Mouse (Mus musculus): ENCODE data around the gene Efhd2. TPM values are rescaled to one million over a fixed set of nuclear protein-coding genes. Genes with fewer than 3 reads are reported as not detected.

The Efhd2 gene
- total and polyA plus RNA-seq, 2 experiments from 2014 or later = 38.8 to 49.0 TPM

DNA sequence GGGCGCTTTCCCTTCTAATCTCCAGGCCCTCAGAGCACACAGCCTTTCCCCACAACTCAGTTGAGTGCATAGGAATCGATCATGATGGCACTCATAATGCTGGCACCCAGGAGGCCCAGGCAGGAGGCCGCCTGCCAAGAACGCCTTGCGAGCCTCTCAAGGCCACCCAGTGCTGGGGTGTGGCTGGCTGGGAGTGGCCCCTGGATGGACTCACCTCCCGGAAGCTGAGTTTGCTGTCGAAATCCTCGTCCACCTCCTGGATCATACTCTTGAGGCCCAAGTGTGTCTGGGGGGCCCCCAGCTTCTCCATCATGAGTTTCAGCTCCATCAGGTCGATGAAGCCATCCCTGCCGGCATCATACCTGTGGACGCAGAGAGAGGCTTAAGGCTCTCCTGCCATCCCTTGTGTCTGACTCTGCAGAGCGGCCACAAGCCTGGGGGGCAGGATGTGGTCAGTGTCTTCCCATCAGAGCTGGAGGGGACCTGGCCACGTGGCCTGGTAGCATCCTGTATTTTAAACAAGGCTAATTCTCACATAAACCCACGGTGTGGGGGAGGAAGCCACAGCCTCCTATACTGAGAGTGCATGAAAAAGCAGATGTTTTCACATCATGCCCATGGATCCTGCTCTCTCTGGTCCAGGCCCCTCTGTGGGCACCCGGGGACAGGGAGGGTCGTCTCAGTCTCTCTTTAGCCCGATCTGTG is 13.0 kb downstream of the Efhd2 start:
- no peak for DNase-seq (ENCODE audit: low spot score)
- TF ChIP-seq CTCF (IDR thresholded peaks at IDR 0.05) = no peak
- Histone ChIP-seq H3K9me3 (ENCODE audit: low read length) (no peaks in the 10 kb centered on the region), H3K27ac (ENCODE audit: low read depth, low read length) (no peak overlapping the region), H3K4me2 (ENCODE audit: low read depth, low read length, poor library complexity, severe bottlenecking) (no peak overlapping the region), H3K4me3 (ENCODE audit: low read depth, low read length) (no peak overlapping the region), H3K4me1 (ENCODE audit: insufficient read depth, low read length) (peaks cover 1% of the 10 kb centered on the region; the same call in 1 of the 2 replicates), H3K9ac (replicated peaks; ENCODE audit: low read length, poor library complexity, severe bottlenecking) (no peak overlapping the region), H3K27me3 (ENCODE audit: insufficient read depth, low read length) (no peaks in the 10 kb centered on the region), H3K36me3 (ENCODE audit: insufficient read depth, low read length) (peaks cover 17% of the 10 kb centered on the region)
- no peak for ATAC-seq (ENCODE audit: low FRiP score)
- WGBS = 89% methylated on average over 17 of the region's 17 CpGs

DNA sequence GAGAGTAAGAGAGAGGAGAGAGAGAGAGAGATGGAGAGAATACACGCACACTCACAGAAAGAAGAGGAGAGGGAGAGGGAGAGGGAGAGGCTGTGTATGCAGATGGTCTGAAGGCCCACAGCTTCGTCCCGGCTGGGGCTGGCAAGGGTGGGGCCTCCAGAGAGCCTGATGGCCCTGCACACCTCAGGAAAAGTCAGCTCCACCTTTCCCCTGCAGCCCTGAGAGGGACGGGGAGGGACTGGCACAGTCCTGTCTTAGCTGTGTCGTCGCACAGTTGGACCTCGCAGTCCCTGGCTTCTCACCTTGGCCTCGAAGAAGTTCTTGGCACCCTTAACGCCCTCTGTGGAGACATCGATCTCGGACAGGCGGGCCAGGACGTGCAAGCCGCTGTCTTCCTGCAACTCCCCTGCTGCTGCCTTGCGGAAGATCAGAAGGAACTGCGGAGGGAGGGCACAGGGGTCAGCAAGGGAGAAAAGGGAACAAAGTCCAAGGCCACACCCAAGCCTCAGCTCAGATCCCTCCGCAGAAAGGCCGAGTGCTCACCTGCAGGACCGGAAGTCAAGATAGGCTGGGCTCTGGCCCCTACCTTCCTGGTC is 14.4 kb downstream of the Efhd2 start:
- Histone ChIP-seq H3K36me3 (ENCODE audit: insufficient read depth, low read length) (peaks cover 17% of the 10 kb centered on the region), H3K4me2 (ENCODE audit: low read depth, low read length, poor library complexity, severe bottlenecking) (no peak overlapping the region), H3K9ac (replicated peaks; ENCODE audit: low read length, poor library complexity, severe bottlenecking) (no peak overlapping the region), H3K4me1 (ENCODE audit: insufficient read depth, low read length) (no peaks in the 10 kb centered on the region), H3K27ac (ENCODE audit: low read depth, low read length) (no peak overlapping the region), H3K4me3 (ENCODE audit: low read depth, low read length) (no peak overlapping the region), H3K27me3 (ENCODE audit: insufficient read depth, low read length) (no peaks in the 10 kb centered on the region), H3K9me3 (ENCODE audit: low read length) (no peaks in the 10 kb centered on the region)
- TF ChIP-seq CTCF (IDR thresholded peaks at IDR 0.05) = no peak
- ATAC-seq (ENCODE audit: low FRiP score) (no peak), DNase-seq (ENCODE audit: low spot score) (no peak)
- WGBS = 67% methylated on average over 19 of the region's 19 CpGs

DNA sequence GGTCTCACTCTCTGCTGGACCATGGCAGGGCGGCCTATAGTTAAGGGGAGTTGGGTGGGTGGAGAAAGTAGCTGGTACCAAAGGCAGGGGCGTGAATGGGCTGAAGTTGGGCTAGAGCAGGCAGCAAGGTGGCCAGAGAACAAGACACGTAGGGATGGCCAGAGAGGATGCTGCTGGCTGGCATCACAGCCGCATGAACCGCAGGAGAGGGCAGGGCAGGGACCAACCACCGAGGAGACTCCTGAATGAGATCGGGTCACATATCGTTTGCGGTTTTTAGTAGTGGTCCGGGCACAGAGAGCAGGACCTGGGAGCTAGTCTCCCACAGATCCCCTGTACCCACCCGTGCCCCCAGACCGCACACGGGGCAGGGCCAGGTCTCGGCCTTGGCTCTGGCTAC is 15.4 kb downstream of the Efhd2 start:
- no peaks in the 10 kb centered on the region for H3K27me3 ChIP-seq (ENCODE audit: insufficient read depth, low read length)
- peaks cover 17% of the 10 kb centered on the region for H3K36me3 ChIP-seq (ENCODE audit: insufficient read depth, low read length)
- no peak overlapping the region for H3K4me3 ChIP-seq (ENCODE audit: low read depth, low read length)
- no peak overlapping the region for H3K27ac ChIP-seq (ENCODE audit: low read depth, low read length)
- H3K4me1 ChIP-seq (ENCODE audit: insufficient read depth, low read length) = no peaks in the 10 kb centered on the region
- H3K4me2 ChIP-seq (ENCODE audit: low read depth, low read length, poor library complexity, severe bottlenecking) = no peak overlapping the region
- no peaks in the 10 kb centered on the region for H3K9me3 ChIP-seq (ENCODE audit: low read length)
- no peak for ATAC-seq (ENCODE audit: low FRiP score)
- DNase-seq (ENCODE audit: low spot score) = no peak
- 95% methylated on average over 13 of the region's 14 CpGs for WGBS
- TF ChIP-seq CTCF (IDR thresholded peaks at IDR 0.05) = no peak
- no peak overlapping the region for H3K9ac ChIP-seq (replicated peaks; ENCODE audit: low read length, poor library complexity, severe bottlenecking)

DNA sequence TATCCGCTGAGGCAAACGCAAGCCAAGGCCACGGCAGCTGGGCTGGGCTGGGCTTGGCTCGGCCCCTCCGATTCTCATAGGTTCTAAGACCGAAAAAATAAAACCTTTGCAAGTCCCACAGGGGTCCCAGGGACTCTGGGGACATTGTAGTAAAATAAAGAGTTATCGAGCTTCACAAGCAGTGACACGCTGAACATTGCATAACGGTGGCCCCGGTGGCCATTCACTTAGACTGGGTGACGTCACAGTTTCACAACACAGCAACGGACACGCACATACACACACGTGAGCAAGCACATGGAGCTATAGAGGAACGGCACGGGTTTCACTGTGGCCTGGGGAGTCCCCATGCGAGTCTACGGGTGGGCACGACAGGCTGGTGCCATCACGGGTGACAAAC is 16.2 kb downstream of the Efhd2 start:
- WGBS = 87% methylated on average over 20 of the region's 20 CpGs
- H3K27me3 ChIP-seq (ENCODE audit: insufficient read depth, low read length) = no peaks in the 10 kb centered on the region
- no peak overlapping the region for H3K27ac ChIP-seq (ENCODE audit: low read depth, low read length)
- no peaks in the 10 kb centered on the region for H3K4me1 ChIP-seq (ENCODE audit: insufficient read depth, low read length)
- TF ChIP-seq CTCF (IDR thresholded peaks at IDR 0.05) = no peak
- no peak for ATAC-seq (ENCODE audit: low FRiP score)
- no peak overlapping the region for H3K4me3 ChIP-seq (ENCODE audit: low read depth, low read length)
- H3K4me2 ChIP-seq (ENCODE audit: low read depth, low read length, poor library complexity, severe bottlenecking) = no peak overlapping the region
- H3K36me3 ChIP-seq (ENCODE audit: insufficient read depth, low read length) = peaks cover 17% of the 10 kb centered on the region
- no peak for DNase-seq (ENCODE audit: low spot score)
- H3K9ac ChIP-seq (replicated peaks; ENCODE audit: low read length, poor library complexity, severe bottlenecking) = no peak overlapping the region
- H3K9me3 ChIP-seq (ENCODE audit: low read length) = no peaks in the 10 kb centered on the region

DNA sequence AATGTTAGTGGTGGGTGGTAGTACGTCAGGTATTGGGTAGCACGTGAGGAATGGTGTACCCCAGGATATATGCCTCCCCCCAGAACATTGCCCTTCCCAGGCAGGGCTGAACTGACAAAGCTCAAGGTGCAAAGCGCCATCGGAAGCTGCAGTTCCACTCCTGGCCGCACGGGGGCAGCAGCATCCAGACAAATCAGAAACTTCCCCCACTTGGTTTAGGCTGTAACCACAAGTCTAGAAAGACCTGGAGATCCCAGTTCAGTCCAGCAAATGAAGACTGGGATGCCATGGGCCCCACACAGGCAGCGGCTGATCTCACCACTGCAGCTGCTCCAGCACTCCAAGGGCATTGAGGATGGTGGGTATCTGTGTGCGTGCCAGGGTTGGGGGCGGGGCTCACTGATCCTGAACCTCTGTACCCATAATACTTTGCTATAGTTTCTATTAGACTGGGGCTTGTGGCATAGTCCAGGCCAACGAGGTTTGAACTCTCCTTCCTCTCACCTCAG is 17.2 kb downstream of the Efhd2 start:
- Histone ChIP-seq H3K27me3 (ENCODE audit: insufficient read depth, low read length) (no peaks in the 10 kb centered on the region), H3K36me3 (ENCODE audit: insufficient read depth, low read length) (peaks cover 17% of the 10 kb centered on the region), H3K4me1 (ENCODE audit: insufficient read depth, low read length) (no peaks in the 10 kb centered on the region), H3K9ac (replicated peaks; ENCODE audit: low read length, poor library complexity, severe bottlenecking) (no peak overlapping the region), H3K27ac (ENCODE audit: low read depth, low read length) (no peak overlapping the region), H3K4me3 (ENCODE audit: low read depth, low read length) (no peak overlapping the region), H3K9me3 (ENCODE audit: low read length) (no peaks in the 10 kb centered on the region), H3K4me2 (ENCODE audit: low read depth, low read length, poor library complexity, severe bottlenecking) (no peak overlapping the region)
- TF ChIP-seq CTCF (IDR thresholded peaks at IDR 0.05) = peak; percentile 98
- 10% methylated on average over 10 of the region's 10 CpGs for WGBS
- ATAC-seq (ENCODE audit: low FRiP score) (peak; percentile 77), DNase-seq (ENCODE audit: low spot score) (peak; percentile 80)

DNA sequence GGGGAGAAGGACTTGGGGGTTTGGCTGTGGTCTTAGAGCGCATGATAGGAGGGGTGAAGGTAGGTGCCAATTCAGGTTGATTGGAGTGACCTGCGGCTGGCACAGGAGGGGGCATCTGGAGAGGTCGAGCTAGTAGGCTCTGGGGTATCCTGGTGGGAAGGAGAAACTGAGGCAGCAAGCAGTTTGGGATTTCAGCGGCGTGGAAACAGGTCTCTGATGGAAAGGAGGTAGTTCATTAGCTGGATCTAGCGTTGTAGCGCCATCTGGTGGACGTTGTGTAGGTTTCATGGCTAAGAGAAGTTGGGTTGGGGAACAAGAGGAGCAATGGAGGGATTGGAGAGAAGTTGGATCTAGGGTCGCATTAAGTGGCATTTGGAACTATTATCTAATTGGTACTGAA is 21.3 kb downstream of the Efhd2 start:
- Histone ChIP-seq H3K27me3 (ENCODE audit: insufficient read depth, low read length) (no peaks in the 10 kb centered on the region), H3K36me3 (ENCODE audit: insufficient read depth, low read length) (no peaks in the 10 kb centered on the region), H3K4me3 (ENCODE audit: low read depth, low read length) (no peak overlapping the region), H3K4me1 (ENCODE audit: insufficient read depth, low read length) (no peaks in the 10 kb centered on the region), H3K9ac (replicated peaks; ENCODE audit: low read length, poor library complexity, severe bottlenecking) (no peak overlapping the region), H3K27ac (ENCODE audit: low read depth, low read length) (no peak overlapping the region), H3K4me2 (ENCODE audit: low read depth, low read length, poor library complexity, severe bottlenecking) (no peak overlapping the region), H3K9me3 (ENCODE audit: low read length) (no peaks in the 10 kb centered on the region)
- 72% methylated on average over 9 of the region's 9 CpGs for whole genome bisulfite sequencing
- TF ChIP-seq CTCF (IDR thresholded peaks at IDR 0.05) = peak; percentile 85
- ATAC-seq (ENCODE audit: low FRiP score) = no peak
- peak; percentile 71 for DNase-seq (ENCODE audit: low spot score)

Measured in midbrain, postnatal 0 days (tissue).